Mouse (Mus musculus) kidney, embryonic 15.5 days (tissue): ENCODE data around the gene Unc5cl. TPM values are rescaled to one million over a fixed set of nuclear protein-coding genes. Genes with fewer than 3 reads are reported as not detected.

ENCODE experiments used
- ATAC-seq: fragments of 200-750 bp; cut with Nextera tagmentation; replicated peaks from 2 replicates; pipeline ENCODE4 v1.8.0; 2017; ENCODE audit warnings: moderate TSS enrichment; ENCODE audit not compliant: low FRiP score
- H3K27ac ChIP-seq: fragments of 300-500 bp; sonication (generic); 2 replicates; pipeline ENCODE4 v1.5.1; 2015; ENCODE audit warnings: mild to moderate bottlenecking, inconsistent platforms
- H3K27me3 ChIP-seq: fragments of 300-500 bp; sonication (generic); 2 replicates; pipeline ENCODE4 v1.6.1; 2015; ENCODE audit warnings: inconsistent platforms
- H3K36me3 ChIP-seq: fragments of 300-500 bp; sonication (generic); 2 replicates; pipeline ENCODE4 v1.6.1; 2015; ENCODE audit warnings: inconsistent platforms
- H3K4me1 ChIP-seq: fragments of 300-500 bp; sonication (generic); 2 replicates; pipeline ENCODE4 v1.6.1; 2015; ENCODE audit warnings: inconsistent platforms
- H3K4me2 ChIP-seq: fragments of 300-500 bp; sonication (generic); 2 replicates; pipeline ENCODE4 v1.6.1; 2015; ENCODE audit warnings: moderate library complexity, mild to moderate bottlenecking, inconsistent platforms
- H3K4me3 ChIP-seq: fragments of 300-500 bp; sonication (generic); replicated peaks from 2 replicates; pipeline ENCODE4 v1.5.1; 2015; ENCODE audit warnings: mild to moderate bottlenecking, inconsistent platforms
- H3K9ac ChIP-seq: fragments of 300-500 bp; sonication (generic); 2 replicates; pipeline ENCODE4 v1.6.1; 2015; ENCODE audit warnings: mild to moderate bottlenecking, inconsistent platforms
- H3K9me3 ChIP-seq: fragments of 300-500 bp; sonication (generic); replicated peaks from 2 replicates; pipeline ENCODE4 v1.6.1; 2016; ENCODE audit warnings: inconsistent platforms
- WGBS: fragments of 180-500 bp; shearing (Covaris S2); methylation state at CpG from one replicate; pipeline ENCODE4 v1.1.7; 2015; ENCODE audit warnings: mixed read lengths; 5-methylcytosine and 5-hydroxymethylcytosine counted together
- polyA plus RNA-seq: library from polyadenylated mRNA; unstranded; fragments of >200 nt; fragmentation: Nextera tagmentation; extraction: Ambion mirVana; gene quantifications from 2 replicates; pipeline ENCODE4 v1.2.1, GENCODE M21; 2015

Gene Unc5cl
- polyA plus RNA-seq, 1 experiment from 2014 or later, result 5.7 TPM

- Histone ChIP-seq H3K9me3 (no peaks in the 10 kb centered on the region), H3K27me3 (no peaks in the 10 kb centered on the region), H3K4me2 (peak overlapping the region; percentile 19; the same call in 1 of the 2 replicates), H3K4me1 (peaks cover 27% of the 10 kb centered on the region), H3K36me3 (peaks cover 43% of the 10 kb centered on the region), H3K27ac (peak overlapping the region; percentile 71), H3K9ac (no peak overlapping the region), H3K4me3 (no peak overlapping the region)
- no peak for ATAC-seq
- WGBS, result 80% methylated on average over 1 of the region's 1 CpGs
These were observed 35.9 kb upstream of the Unc5cl start for GRCm38 (mm10) chr17:48418781-48419180.

GRCm38 (mm10) chr17:48419571-48419970, 35.1 kb upstream of the Unc5cl start:
- Histone ChIP-seq H3K4me1 (peaks cover 27% of the 10 kb centered on the region), H3K27ac (no peak overlapping the region), H3K27me3 (no peaks in the 10 kb centered on the region), H3K4me3 (no peak overlapping the region), H3K9ac (no peak overlapping the region), H3K9me3 (no peaks in the 10 kb centered on the region), H3K4me2 (no peak overlapping the region), H3K36me3 (peaks cover 38% of the 10 kb centered on the region)
- WGBS, result 48% methylated on average over 2 of the region's 2 CpGs
- no peak for ATAC-seq

GRCm38 (mm10) chr17:48424237-48424636, 30.5 kb upstream of the Unc5cl start:
- Histone ChIP-seq H3K36me3 (no peaks in the 10 kb centered on the region), H3K4me1 (peaks cover 35% of the 10 kb centered on the region), H3K9me3 (no peaks in the 10 kb centered on the region), H3K9ac (no peak overlapping the region), H3K27ac (no peak overlapping the region), H3K27me3 (no peaks in the 10 kb centered on the region), H3K4me2 (no peak overlapping the region), H3K4me3 (no peak overlapping the region)
- 79% methylated on average over 9 of the region's 9 CpGs for WGBS
- no peak for ATAC-seq

GRCm38 (mm10) chr17:48425823-48426612, 28.7 kb upstream of the Unc5cl start:
- no peak for ATAC-seq
- Histone ChIP-seq H3K9ac (no peak overlapping the region), H3K4me2 (no peak overlapping the region), H3K9me3 (no peaks in the 10 kb centered on the region), H3K4me3 (no peak overlapping the region), H3K27me3 (no peaks in the 10 kb centered on the region), H3K36me3 (no peaks in the 10 kb centered on the region), H3K4me1 (peaks cover 46% of the 10 kb centered on the region), H3K27ac (no peak overlapping the region)
- WGBS, result 44% methylated on average over 9 of the region's 9 CpGs

- Histone ChIP-seq H3K36me3 (no peaks in the 10 kb centered on the region), H3K4me3 (no peak overlapping the region), H3K4me2 (0 out of 2 replicates have a peak overlapping the region, but pooled peaks have one; percentile 4), H3K4me1 (peaks cover 52% of the 10 kb centered on the region), H3K9ac (no peak overlapping the region), H3K9me3 (no peaks in the 10 kb centered on the region), H3K27me3 (no peaks in the 10 kb centered on the region), H3K27ac (peak overlapping the region; percentile 86)
- WGBS, result 43% methylated on average over 13 of the region's 13 CpGs
- no peak; the same call in 1 of the 2 replicates for ATAC-seq
These were observed 27.5 kb upstream of the Unc5cl start for GRCm38 (mm10) chr17:48426991-48427750.

- WGBS, result 41% methylated on average over 11 of the region's 11 CpGs
- Histone ChIP-seq H3K4me1 (peaks cover 55% of the 10 kb centered on the region), H3K9ac (no peak overlapping the region), H3K36me3 (no peaks in the 10 kb centered on the region), H3K4me2 (no peak overlapping the region), H3K9me3 (no peaks in the 10 kb centered on the region), H3K27me3 (no peaks in the 10 kb centered on the region), H3K27ac (peak overlapping the region; percentile 86), H3K4me3 (no peak overlapping the region)
- ATAC-seq, result peak; percentile 57
These were observed 26.7 kb upstream of the Unc5cl start for GRCm38 (mm10) chr17:48427852-48428530.

GRCm38 (mm10) chr17:48430394-48430793, 24.3 kb upstream of the Unc5cl start:
- Histone ChIP-seq H3K27me3 (no peaks in the 10 kb centered on the region), H3K9me3 (no peaks in the 10 kb centered on the region), H3K27ac (peak overlapping the region; percentile 76), H3K36me3 (no peaks in the 10 kb centered on the region), H3K4me1 (peaks cover 53% of the 10 kb centered on the region), H3K9ac (no peak overlapping the region), H3K4me2 (no peak overlapping the region), H3K4me3 (no peak overlapping the region)
- no peak for ATAC-seq
- WGBS, result 27% methylated on average over 5 of the region's 5 CpGs

GRCm38 (mm10) chr17:48431054-48431453, 23.6 kb upstream of the Unc5cl start:
- no peak overlapping the region for H3K9ac ChIP-seq
- no peaks in the 10 kb centered on the region for H3K27me3 ChIP-seq
- H3K4me2 ChIP-seq, result no peak overlapping the region
- ATAC-seq, result no peak
- H3K9me3 ChIP-seq, result no peaks in the 10 kb centered on the region
- H3K36me3 ChIP-seq, result no peaks in the 10 kb centered on the region
- H3K27ac ChIP-seq, result peak overlapping the region; percentile 59; the same call in 1 of the 2 replicates
- 55% methylated on average over 5 of the region's 5 CpGs for WGBS
- peaks cover 48% of the 10 kb centered on the region for H3K4me1 ChIP-seq
- no peak overlapping the region for H3K4me3 ChIP-seq

- Histone ChIP-seq H3K4me2 (no peak within 1 kb of the TSS), H3K27me3 (no peaks in the 10 kb centered on the region), H3K9me3 (no peaks in the 10 kb centered on the region), H3K27ac (no peak within 1 kb of the TSS), H3K4me3 (no peak within 1 kb of the TSS), H3K4me1 (peaks cover 50% of the 10 kb centered on the region), H3K36me3 (no peaks in the 10 kb centered on the region), H3K9ac (no peak within 1 kb of the TSS)
- no peak for ATAC-seq
- 75% methylated on average over 16 of the region's 16 CpGs for WGBS
These were observed 22.3 kb upstream of the Unc5cl start, which contains the start of gene Apobec2 for GRCm38 (mm10) chr17:48432158-48432980. TSS of gene Apobec2 (minus strand) at chr17:48432930.

- Histone ChIP-seq H3K4me1 (peaks cover 52% of the 10 kb centered on the region), H3K27me3 (no peaks in the 10 kb centered on the region), H3K36me3 (no peaks in the 10 kb centered on the region), H3K9ac (no peak overlapping the region), H3K4me3 (no peak overlapping the region), H3K4me2 (no peak overlapping the region), H3K27ac (no peak overlapping the region), H3K9me3 (no peaks in the 10 kb centered on the region)
- 87% methylated on average over 20 of the region's 20 CpGs for WGBS
- no peak for ATAC-seq
These were observed 21.6 kb upstream of the Unc5cl start for GRCm38 (mm10) chr17:48433006-48433655.
